Mouse (Mus musculus) ES-Bruce4 (cell line): ENCODE measurements around the gene Gucy1b2. TPM values are rescaled to one million over a fixed set of nuclear protein-coding genes. Genes with fewer than 3 reads are reported as not detected.

Source experiments
- H3K27ac ChIP-seq: 2 replicates; pipeline ENCODE4 v1.5.1; 2012; ENCODE audit warnings: low read length, inconsistent platforms; ENCODE audit not compliant: insufficient read depth
- H3K27me3 ChIP-seq: 2 replicates; pipeline ENCODE4 v1.6.1; 2012; ENCODE audit warnings: mild to moderate bottlenecking, low read length, inconsistent platforms; ENCODE audit not compliant: control insufficient read depth, poor library complexity, insufficient read depth, severe bottlenecking
- H3K36me3 ChIP-seq: 2 replicates; pipeline ENCODE4 v1.6.1; 2012; ENCODE audit warnings: inconsistent platforms, mild to moderate bottlenecking, low read length, moderate library complexity; ENCODE audit not compliant: control insufficient read depth, poor library complexity, insufficient read depth, severe bottlenecking
- H3K4me1 ChIP-seq: one replicate; pipeline ENCODE4 v1.8.1; 2011; ENCODE audit warnings: low read length; ENCODE audit not compliant: control insufficient read depth, insufficient read depth
- H3K4me3 ChIP-seq: 2 replicates; pipeline ENCODE4 v1.5.1; 2011; ENCODE audit warnings: low read depth, mild to moderate bottlenecking, low read length
- H3K9ac ChIP-seq: 2 replicates; pipeline ENCODE4 v1.6.1; 2012; ENCODE audit warnings: low read depth, mild to moderate bottlenecking, inconsistent platforms; ENCODE audit not compliant: poor library complexity, severe bottlenecking
- H3K9me3 ChIP-seq: replicated peaks from 2 replicates; pipeline ENCODE4 v1.6.1; 2012; ENCODE audit warnings: mild to moderate bottlenecking, low read length, inconsistent platforms; ENCODE audit not compliant: control insufficient read depth, poor library complexity, insufficient read depth, severe bottlenecking
- CTCF ChIP-seq: IDR thresholded peaks from one replicate; pipeline ENCODE4 v1.8.1; 2011; ENCODE audit warnings: low read depth, low read length
- EP300 ChIP-seq: IDR thresholded peaks from 2 replicates; pipeline ENCODE4 v1.6.1; 2011; ENCODE audit warnings: low read depth, low read length; ENCODE audit not compliant: insufficient read depth
- POLR2A ChIP-seq: IDR thresholded peaks from one replicate; pipeline ENCODE4 v1.8.1; 2011; ENCODE audit warnings: low read length; ENCODE audit not compliant: insufficient read depth
- polyA plus RNA-seq: library from polyadenylated mRNA; stranded (reverse); fragments of >200 nt; gene quantifications from 2 replicates; pipeline ENCODE4 v1.2.4, GENCODE M21; 2011; ENCODE audit warnings: low read depth; ENCODE audit not compliant: missing spikeins, insufficient read depth, insufficient read length

Gene Gucy1b2
- polyA plus RNA-seq, 1 experiment: not detected

GRCm38 (mm10) chr14:62353793-62354192 lies 102.3 kb downstream of the Gucy1b2 start:
- H3K4me1 ChIP-seq: peaks cover 4% of the 10 kb centered on the region
- TF ChIP-seq POLR2A: no peak
- TF ChIP-seq EP300: no peak
- TF ChIP-seq CTCF: no peak
- no peak overlapping the region for H3K4me3 ChIP-seq
- H3K27ac ChIP-seq: no peak overlapping the region
- no peak overlapping the region for H3K9ac ChIP-seq
- no peaks in the 10 kb centered on the region for H3K36me3 ChIP-seq
- no peaks in the 10 kb centered on the region for H3K27me3 ChIP-seq
- H3K9me3 ChIP-seq: no peaks in the 10 kb centered on the region

GRCm38 (mm10) chr14:62353372-62353771 lies 102.7 kb downstream of the Gucy1b2 start:
- no peaks in the 10 kb centered on the region for H3K9me3 ChIP-seq
- no peak overlapping the region for H3K4me3 ChIP-seq
- H3K4me1 ChIP-seq: peaks cover 4% of the 10 kb centered on the region
- H3K9ac ChIP-seq: no peak overlapping the region
- no peaks in the 10 kb centered on the region for H3K36me3 ChIP-seq
- TF ChIP-seq EP300: no peak
- no peak for TF ChIP-seq CTCF
- no peak for TF ChIP-seq POLR2A
- H3K27ac ChIP-seq: no peak overlapping the region
- H3K27me3 ChIP-seq: no peaks in the 10 kb centered on the region

GRCm38 (mm10) chr14:62350890-62351289 lies 105.2 kb downstream of the Gucy1b2 start:
- Histone ChIP-seq H3K27me3 (no peaks in the 10 kb centered on the region), H3K4me1 (peaks cover 4% of the 10 kb centered on the region), H3K9me3 (no peaks in the 10 kb centered on the region), H3K27ac (no peak overlapping the region), H3K4me3 (no peak overlapping the region), H3K36me3 (no peaks in the 10 kb centered on the region), H3K9ac (no peak overlapping the region)
- no peak for TF ChIP-seq CTCF

GRCm38 (mm10) chr14:62350186-62350585 lies 105.9 kb downstream of the Gucy1b2 start:
- no peak overlapping the region for H3K9ac ChIP-seq
- TF ChIP-seq CTCF (no peak), EP300 (no peak), POLR2A (no peak)
- H3K27ac ChIP-seq: no peak overlapping the region
- no peaks in the 10 kb centered on the region for H3K27me3 ChIP-seq
- peaks cover 4% of the 10 kb centered on the region for H3K4me1 ChIP-seq
- no peaks in the 10 kb centered on the region for H3K36me3 ChIP-seq
- H3K9me3 ChIP-seq: no peaks in the 10 kb centered on the region
- no peak overlapping the region for H3K4me3 ChIP-seq

GRCm38 (mm10) chr14:62349786-62350185 lies 106.3 kb downstream of the Gucy1b2 start:
- Histone ChIP-seq H3K27me3 (no peaks in the 10 kb centered on the region), H3K4me1 (peaks cover 4% of the 10 kb centered on the region), H3K9ac (no peak overlapping the region), H3K4me3 (no peak overlapping the region), H3K36me3 (no peaks in the 10 kb centered on the region), H3K9me3 (no peaks in the 10 kb centered on the region), H3K27ac (no peak overlapping the region)
- TF ChIP-seq CTCF (no peak), POLR2A (no peak), EP300 (no peak)

GRCm38 (mm10) chr14:62347103-62347502 lies 109.0 kb downstream of the Gucy1b2 start:
- H3K9me3 ChIP-seq: no peaks in the 10 kb centered on the region

More at GRCm38 (mm10) chr14:62347103-62347502, 109.0 kb downstream of the Gucy1b2 start:
- no peak overlapping the region for H3K4me3 ChIP-seq
- no peak overlapping the region for H3K27ac ChIP-seq
- H3K27me3 ChIP-seq: no peaks in the 10 kb centered on the region
- no peaks in the 10 kb centered on the region for H3K36me3 ChIP-seq
- peaks cover 4% of the 10 kb centered on the region for H3K4me1 ChIP-seq
- TF ChIP-seq CTCF: no peak
- TF ChIP-seq POLR2A: no peak
- TF ChIP-seq EP300: no peak
- H3K9ac ChIP-seq: no peak overlapping the region
